Mouse (Mus musculus): ENCODE data around the gene Npsr1. TPM values are rescaled to one million over a fixed set of nuclear protein-coding genes. Genes with fewer than 3 reads are reported as not detected.

Npsr1 gene
- polyA plus RNA-seq, 1 experiment from 2014 or later, result 0.10 TPM

DNA sequence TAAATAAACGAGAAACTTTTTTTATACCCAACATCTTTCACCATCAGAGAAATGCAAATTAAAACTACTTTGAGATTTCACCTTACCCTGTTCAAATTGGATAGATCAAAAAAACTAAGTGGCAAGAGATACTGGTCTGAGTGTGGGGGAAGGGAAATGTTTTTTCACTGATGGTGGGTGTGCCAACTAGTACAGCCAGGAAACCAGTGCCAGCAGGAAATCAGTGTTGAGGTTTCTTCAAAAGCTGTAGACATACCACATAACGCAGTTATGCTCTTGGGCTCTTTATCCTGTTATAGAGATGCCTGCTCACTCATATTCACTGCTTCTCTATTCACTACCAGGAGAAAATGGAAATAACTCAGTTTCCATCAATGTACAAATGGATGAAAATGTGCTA lies 233.9 kb downstream of the Npsr1 start:
- Histone ChIP-seq H3K9ac (no peak overlapping the region), H3K4me3 (no peak overlapping the region), H3K9me3 (no peaks in the 10 kb centered on the region), H3K27ac (no peak overlapping the region), H3K27me3 (replicated peaks) (no peaks in the 10 kb centered on the region), H3K36me3 (replicated peaks) (no peaks in the 10 kb centered on the region), H3K4me1 (no peaks in the 10 kb centered on the region), H3K4me2 (no peak overlapping the region)
- 76% methylated on average over 2 of the region's 2 CpGs for WGBS
- no peak for ATAC-seq (replicated peaks)

DNA sequence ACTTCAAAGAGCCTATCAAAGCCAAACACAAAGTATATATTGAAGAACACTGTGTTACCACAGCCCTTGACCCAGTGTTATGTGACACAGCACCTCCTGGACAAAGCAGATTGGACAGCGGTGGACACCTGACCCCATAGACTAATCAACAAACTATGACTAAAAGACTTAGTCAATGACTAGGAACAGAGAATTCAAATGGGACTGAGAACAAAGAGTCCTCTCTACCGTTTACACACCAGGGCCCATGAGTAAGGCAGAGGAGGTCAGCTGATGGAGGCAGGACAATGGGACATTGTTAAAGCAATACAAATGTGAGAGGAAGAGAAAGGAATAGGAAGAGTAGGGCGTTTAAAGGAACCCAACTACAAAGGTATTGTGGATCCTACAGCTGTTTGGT lies 243.5 kb downstream of the Npsr1 start:
- no peak for ATAC-seq (replicated peaks)
- Histone ChIP-seq H3K4me2 (no peak overlapping the region), H3K9ac (no peak overlapping the region), H3K9me3 (no peaks in the 10 kb centered on the region), H3K4me3 (no peak overlapping the region), H3K27ac (no peak overlapping the region), H3K27me3 (replicated peaks) (no peaks in the 10 kb centered on the region), H3K4me1 (no peaks in the 10 kb centered on the region), H3K36me3 (replicated peaks) (no peaks in the 10 kb centered on the region)
- 41% methylated on average over 3 of the region's 3 CpGs for WGBS

DNA sequence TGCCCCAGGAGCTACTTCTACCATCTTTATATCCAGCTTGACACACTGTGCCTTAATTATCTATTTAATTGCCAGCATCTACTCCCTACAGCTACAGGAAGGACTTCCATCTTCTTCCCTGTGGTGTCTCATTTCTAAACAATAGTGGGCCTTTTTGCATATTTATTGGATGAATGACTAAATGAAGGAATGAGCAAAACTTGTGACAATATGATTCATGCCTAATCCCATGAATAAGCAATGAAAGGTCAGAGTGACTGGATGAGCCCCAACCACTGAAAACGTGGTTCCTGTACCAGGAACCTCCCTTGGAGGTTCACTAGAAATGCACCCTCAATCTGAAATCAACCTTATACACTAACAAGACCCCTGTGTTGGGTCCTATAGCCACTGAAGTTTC lies 249.2 kb downstream of the Npsr1 start:
- H3K9ac ChIP-seq, result no peak overlapping the region
- no peak overlapping the region for H3K27ac ChIP-seq
- no peak for ATAC-seq (replicated peaks)
- 9% methylated on average over 1 of the region's 1 CpGs for WGBS
- H3K4me2 ChIP-seq, result no peak overlapping the region
- no peaks in the 10 kb centered on the region for H3K9me3 ChIP-seq
- H3K36me3 ChIP-seq (replicated peaks), result no peaks in the 10 kb centered on the region
- H3K4me3 ChIP-seq, result no peak overlapping the region
- no peaks in the 10 kb centered on the region for H3K4me1 ChIP-seq
- no peaks in the 10 kb centered on the region for H3K27me3 ChIP-seq (replicated peaks)

DNA sequence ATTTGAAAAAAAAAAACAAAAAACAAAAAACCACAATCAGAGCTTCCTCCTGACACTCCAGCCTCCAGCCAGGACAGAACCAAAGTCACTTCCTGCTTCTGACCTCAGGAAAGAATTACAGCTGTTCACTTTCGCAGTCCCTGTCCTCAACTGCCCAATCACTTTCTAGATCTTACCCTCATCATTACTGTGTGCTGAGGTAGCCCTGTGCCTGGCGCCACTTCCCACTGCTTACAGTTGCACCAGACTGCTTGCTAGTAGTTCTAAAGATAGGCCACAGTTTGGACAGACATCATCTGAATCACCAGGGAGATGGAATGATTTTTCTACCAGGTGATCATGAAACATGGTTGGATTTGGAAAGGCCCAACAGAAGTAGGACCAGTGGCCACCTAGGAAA lies 251.7 kb downstream of the Npsr1 start:
- Histone ChIP-seq H3K4me2 (no peak overlapping the region), H3K9ac (no peak overlapping the region), H3K4me3 (no peak overlapping the region), H3K36me3 (replicated peaks) (no peaks in the 10 kb centered on the region), H3K9me3 (no peaks in the 10 kb centered on the region), H3K27ac (no peak overlapping the region), H3K27me3 (replicated peaks) (no peaks in the 10 kb centered on the region), H3K4me1 (no peaks in the 10 kb centered on the region)
- WGBS, result 97% methylated on average over 2 of the region's 2 CpGs
- no peak for ATAC-seq (replicated peaks)

DNA sequence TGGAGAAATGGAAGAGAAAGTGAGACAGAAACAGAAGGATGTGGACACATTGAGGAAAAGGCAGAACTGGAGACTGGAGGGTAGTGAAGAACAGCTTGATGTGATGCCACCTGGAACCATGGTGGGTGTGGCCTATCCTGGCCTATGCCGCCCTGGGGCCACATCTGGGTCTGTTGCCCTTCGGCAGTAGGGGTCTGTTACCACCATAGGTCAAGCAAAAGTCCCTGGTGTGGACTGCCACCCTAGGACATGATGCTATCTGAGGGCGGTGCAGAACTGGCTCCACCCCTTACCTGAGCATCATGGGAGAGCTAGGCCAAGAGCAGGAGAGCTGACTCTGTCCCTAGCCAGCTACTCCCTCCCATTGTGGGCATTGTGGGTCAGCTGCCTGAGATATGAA lies 253.6 kb downstream of the Npsr1 start:
- Histone ChIP-seq H3K4me1 (no peaks in the 10 kb centered on the region), H3K27me3 (replicated peaks) (no peaks in the 10 kb centered on the region), H3K4me3 (no peak overlapping the region), H3K9ac (no peak overlapping the region), H3K27ac (no peak overlapping the region), H3K36me3 (replicated peaks) (no peaks in the 10 kb centered on the region), H3K9me3 (no peaks in the 10 kb centered on the region), H3K4me2 (no peak overlapping the region)
- no peak for ATAC-seq (replicated peaks)
- 90% methylated on average over 3 of the region's 3 CpGs for WGBS

Measured in midbrain, embryonic 15.5 days (tissue).